Mouse (Mus musculus): ENCODE results near the gene Gm5105. TPM values are rescaled to one million over a fixed set of nuclear protein-coding genes. Genes with fewer than 3 reads are reported as not detected.

The Gm5105 gene
- 1 to 10 TPM in 1 of 2 experiments, under 1 TPM in 1; 0.48 to 1.0 TPM for total RNA-seq (2021)

DNA sequence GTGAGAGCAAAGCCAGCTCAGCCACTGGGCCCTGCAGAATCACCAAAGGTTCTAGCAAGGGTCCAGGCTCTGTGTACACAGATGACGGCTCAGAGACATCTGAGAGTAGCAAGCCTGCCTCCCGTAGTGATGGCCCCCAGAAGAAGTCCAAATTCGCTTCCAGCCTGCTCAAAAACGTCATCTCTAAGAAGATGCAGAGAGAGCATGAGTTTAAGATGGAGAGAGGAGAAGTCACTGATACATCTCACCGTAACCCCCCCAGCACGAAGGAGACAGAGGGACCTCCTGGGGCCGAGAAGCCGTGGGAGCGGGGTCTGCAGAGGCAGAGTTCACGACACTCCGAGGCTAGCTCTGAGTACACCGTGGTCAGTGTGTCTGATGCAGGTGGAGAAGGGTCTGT lies at the start of gene Gm5105:
Gene Gm5105, minus strand, starts transcription at position 101 of the 400 bp plus-strand sequence.
- no peak for DNase-seq

DNA sequence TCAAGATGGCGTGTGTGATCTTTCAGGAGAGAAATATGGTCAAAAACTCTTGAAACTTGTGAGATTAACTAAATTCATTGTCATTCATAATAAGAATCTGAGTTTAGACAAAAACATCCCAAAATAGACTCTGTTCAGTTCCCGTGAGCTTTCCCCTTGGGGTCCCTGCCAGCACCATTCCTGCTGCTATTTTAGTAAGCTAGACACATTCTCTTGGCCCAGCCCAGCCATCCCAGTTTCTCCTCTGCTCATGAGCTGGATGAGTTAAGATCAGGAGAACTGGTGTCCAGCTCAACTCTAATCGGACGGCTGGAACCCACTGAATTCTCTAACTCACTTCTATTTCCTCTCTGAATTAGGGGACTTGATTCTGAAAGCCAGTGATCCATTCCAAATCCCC lies 49.7 kb upstream of the Gm5105 start:
- DNase-seq, result peak; percentile 81

DNA sequence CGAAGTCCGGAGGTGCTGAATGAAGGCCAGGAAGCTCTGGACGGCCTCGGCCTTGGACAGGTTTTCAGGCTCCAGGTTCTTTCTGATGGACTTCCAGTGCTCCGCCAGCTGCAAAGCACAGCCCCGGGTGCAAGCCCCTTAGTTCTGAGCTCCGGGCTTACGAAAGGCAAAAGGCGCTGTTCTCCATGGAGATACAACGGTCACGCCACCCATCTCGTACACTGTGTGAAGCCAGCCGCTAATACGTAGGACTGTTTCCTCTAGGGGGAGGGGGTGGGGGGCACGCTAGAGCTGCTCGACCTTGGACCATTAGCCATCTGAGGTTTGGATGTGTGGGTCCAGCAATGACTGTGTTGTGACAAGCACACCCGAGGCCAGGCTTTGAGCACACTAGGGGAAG lies 46.9 kb upstream of the Gm5105 start:
- DNase-seq, result no peak

- DNase-seq, result no peak
These were observed 44.0 kb upstream of the Gm5105 start for GRCm38 (mm10) chr3:138110910-138111782.

GRCm38 (mm10) chr3:138106887-138107286 lies 39.7 kb upstream of the Gm5105 start:
- DNase-seq, result no peak

DNA sequence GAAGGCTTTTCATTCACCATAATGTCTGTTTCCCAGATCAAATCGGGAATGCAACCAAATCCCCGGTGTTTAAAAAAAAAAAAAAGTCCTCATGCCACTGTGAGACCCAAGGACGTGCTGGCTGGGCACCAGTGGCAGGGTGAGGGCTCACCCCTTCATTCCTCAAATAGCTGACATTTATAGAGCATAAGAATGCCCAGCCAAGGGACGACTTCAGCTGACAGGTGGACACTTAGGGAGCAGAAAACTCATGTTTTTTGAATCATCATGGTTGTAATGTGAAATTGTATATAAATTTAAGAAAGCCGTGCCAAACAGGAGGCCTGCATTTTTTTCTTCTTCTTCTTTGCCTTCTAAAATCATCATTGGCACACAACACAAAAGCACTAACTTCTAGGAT lies 37.9 kb upstream of the Gm5105 start:
- no peak for DNase-seq

- DNase-seq, result no peak
These were observed 36.5 kb upstream of the Gm5105 start for GRCm38 (mm10) chr3:138103690-138104089.

DNA sequence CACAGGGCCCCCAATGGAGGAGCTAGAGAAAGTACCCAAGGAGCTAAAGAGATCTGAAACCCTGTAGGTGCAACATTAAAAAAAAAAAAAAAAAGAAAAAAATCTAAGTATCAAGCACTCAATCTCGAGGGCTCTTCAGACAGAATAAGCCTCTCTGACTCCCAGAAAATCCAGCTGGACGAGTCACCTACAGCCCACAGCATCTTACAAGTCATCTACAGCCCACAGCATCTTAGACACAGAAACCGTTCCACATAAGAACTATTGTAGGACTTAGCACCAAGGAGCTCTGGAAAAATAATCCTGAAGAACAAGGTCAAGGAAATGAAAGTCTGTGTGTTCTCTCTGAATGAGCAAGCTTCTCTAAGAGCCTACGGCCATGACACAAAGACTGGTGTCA lies 34.7 kb upstream of the Gm5105 start:
- DNase-seq, result no peak

DNA sequence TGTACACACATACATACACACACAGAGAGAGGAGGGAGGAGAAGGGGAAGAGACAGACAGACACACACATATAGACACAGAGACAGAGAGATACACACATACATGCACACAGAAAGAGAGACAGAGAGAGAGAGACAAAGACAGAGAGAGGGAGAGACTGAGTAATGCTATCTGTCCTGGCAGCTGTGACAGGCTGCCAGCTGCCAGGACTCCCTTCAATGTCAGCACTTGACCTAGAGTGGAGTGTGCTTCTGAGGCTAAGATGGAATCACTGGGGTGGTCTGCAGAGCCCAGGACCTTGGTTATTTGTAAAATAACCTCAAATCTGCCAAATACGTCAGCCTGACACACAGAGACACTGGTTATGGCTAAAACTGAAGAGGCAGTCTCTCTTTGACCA lies 30.5 kb upstream of the Gm5105 start:
- no peak for DNase-seq

DNA sequence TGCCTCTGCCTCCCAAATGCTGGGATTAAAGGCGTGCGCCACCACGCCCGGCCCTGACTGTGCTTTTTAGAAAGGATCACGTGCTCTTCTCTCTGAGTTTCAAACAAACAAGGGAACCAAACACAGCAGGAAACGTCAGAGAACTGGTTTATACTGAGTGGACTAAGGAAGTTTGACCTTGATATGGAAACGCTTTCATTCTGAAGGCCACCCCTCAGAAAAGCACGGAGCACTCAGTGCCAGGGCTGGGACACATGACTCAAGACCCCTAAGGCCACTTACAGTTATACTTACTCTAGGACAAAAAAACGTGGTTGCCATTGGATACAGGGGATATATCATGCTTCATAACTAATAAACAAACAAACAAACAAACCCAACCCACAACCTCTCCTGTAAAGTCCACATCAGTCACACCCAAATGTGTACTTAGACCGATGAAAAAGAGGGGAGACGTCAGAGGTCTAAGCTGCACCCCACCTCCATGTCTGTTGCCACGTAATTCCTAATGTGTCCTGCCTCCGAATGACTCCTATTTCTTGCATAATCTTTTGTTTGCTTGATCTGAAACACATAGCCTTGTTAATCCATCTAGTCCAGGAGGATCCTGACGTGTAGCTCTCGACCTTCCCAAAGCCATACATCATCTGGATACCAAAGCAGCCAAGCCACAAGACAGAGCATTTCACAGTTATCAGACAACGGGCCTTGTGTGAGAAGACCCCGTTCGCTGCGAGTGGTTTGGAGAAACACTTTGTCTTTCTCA lies 29.3 kb upstream of the Gm5105 start:
- no peak for DNase-seq

DNA sequence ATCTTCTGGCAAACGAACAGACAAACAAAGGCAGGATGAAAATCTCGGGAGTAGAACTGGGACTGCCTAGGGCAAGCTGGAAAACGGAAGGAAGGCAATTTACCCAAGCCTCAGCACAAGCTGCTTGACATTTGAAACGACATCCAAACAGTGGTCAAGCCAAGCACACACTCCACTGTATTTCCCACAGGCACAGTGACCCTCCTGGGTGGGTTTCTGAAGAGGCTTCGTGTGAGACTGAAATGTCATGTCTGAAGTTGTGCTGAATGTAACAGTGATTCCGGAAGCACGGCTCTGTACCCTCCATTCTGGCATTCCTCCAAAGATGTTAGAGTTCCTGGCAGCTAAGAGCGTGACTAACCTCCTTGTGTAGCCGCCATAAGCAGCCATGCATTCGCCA lies 28.5 kb upstream of the Gm5105 start:
- DNase-seq, result no peak

DNA sequence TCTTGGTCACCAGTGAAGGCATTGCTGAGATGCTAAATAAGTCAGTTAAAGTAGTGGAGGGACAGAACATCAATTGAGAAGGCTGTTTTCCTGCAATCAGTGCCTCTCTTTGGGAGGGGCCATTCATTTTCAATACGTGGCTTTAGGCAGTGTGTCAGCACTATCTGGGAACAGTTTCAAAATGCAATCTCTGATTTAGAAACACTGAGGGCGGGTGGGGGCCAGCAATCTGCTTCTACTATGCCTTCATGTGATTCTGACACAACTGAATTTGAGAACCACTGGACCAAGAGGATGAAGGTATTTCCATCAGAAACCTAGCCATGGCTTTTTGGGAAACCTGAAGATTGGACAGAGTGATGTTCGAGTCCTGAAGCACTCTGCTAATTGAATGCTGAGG lies 28.1 kb upstream of the Gm5105 start:
- DNase-seq, result no peak

DNA sequence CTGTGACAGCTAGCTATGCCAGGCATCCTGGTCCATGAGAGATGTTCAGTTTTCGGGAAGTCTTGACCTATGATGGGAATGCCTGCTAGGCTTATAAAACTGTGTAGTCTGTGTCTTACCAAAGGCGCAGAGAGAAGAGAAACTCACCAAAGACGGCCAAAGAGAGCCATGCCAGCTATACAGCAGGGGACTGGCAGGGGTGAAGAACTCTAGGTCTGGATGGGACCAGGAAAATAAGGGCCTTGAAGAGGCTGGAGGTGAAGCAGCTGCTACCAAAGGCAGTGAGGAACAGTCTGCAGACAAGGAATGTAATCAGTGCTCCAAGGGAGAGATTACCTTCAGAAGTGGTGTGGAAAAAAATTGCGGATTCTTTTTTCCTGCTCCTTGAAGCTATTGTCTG lies 16.7 kb upstream of the Gm5105 start:
- DNase-seq, result no peak

- no peak for DNase-seq
These were observed 16.0 kb upstream of the Gm5105 start for GRCm38 (mm10) chr3:138083073-138083637.

DNA sequence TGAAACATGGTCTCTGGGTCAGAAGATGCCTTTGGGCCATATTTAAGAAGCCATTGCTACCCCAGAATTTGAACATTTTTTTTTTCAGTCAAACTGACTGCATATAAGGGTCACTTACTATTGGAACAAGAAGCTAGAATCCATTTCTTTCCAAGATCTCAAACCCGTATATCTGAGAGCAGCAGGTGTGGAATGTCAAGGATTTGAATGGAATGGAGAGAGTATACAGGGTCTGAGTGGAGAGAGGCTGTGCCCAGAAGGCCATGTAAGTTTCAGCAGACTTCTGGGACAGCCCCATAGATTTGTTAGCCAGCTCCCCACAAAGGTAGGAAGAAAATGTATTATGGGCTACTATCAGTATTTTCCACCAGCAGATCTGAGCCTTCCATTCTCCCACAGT lies 11.5 kb upstream of the Gm5105 start:
- no peak for DNase-seq

GRCm38 (mm10) chr3:138077476-138078340 lies 10.5 kb upstream of the Gm5105 start:
- DNase-seq, result no peak

DNA sequence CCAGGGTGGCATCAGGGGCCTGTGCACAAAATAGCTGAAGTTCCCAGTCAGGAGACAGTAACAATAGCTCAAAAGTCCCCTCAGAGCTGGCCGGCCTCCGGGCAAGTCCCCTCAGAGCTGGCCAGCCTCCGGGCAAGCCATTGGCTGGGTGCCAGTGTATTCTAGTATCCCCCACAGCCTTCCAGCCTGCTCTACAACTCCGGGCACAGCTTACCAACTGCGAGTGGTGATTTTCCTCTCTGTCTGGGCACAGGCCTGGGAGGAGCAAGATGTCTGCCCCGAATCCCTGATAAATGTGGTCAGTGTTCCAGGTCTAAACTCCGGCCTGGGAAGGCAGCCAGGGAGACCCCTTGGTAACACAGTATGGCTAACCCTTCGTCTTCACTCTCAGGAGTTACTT lies 8.0 kb upstream of the Gm5105 start:
- peak; percentile 82 for DNase-seq

- no peak for DNase-seq
These were observed 7.0 kb upstream of the Gm5105 start for GRCm38 (mm10) chr3:138074214-138074613.

DNA sequence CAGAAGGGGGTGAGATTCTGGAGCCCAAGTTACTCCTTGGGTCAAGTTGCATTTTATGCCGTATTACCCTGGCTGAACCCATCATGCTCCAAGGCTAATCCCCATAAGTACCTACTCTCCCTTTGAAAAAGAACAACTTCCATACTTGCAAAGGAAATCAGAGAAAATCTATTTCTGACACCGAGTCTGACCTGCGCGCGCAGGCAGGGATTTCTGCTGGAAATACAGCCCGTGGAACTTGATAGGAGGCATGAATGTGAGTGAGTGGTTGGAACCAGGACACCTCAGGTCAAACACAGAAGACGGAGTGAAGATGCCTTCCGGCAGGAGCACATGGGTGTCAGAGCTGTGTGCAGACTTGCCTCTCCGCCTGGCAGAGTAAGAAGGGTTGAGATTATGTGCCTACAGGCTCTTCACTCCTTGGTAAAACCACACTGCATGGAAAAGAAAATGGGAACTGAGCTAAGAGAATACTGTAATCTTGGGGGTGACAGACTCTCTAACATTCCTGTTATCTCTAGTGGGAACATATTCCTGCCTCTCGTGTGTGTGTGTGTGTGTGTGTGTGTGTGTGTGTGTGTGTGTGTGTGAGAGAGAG lies 4.4 kb upstream of the Gm5105 start:
- DNase-seq, result no peak

GRCm38 (mm10) chr3:138071004-138071403 lies 3.8 kb upstream of the Gm5105 start:
- DNase-seq, result no peak

GRCm38 (mm10) chr3:138069756-138070511 lies 2.7 kb upstream of the Gm5105 start:
- peak; percentile 24 for DNase-seq

All from heart, postnatal 4 days (tissue).